Mouse (Mus musculus) ES-E14 (cell line): ENCODE results near the gene Crat. TPM values are rescaled to one million over a fixed set of nuclear protein-coding genes. Genes with fewer than 3 reads are reported as not detected.

Source experiments
- DNase-seq: peaks from one replicate; pipeline ENCODE4 v3.0.0-alpha.2; 2013; ENCODE audit warnings: low read depth, low spot score
- H3K27ac ChIP-seq: 2 replicates; pipeline ENCODE4 v1.5.1; 2012; ENCODE audit warnings: low read depth, mild to moderate bottlenecking, low read length, moderate library complexity, mixed read lengths; ENCODE audit not compliant: poor library complexity, insufficient read depth, severe bottlenecking
- H3K36me3 ChIP-seq: 2 replicates; pipeline ENCODE4 v1.6.1; 2012; ENCODE audit warnings: mild to moderate bottlenecking, low read length, moderate library complexity, mixed read lengths; ENCODE audit not compliant: control insufficient read depth, poor library complexity, insufficient read depth, severe bottlenecking
- H3K4me1 ChIP-seq, 2 experiments: fragments of 150-350 bp in 1 of 2; sonication (generic) in 1 of 2; 2 replicates each; pipeline ENCODE4 v1.6.1; 2012; ENCODE audit warnings: low read length in 2 of 2, mild to moderate bottlenecking in 1 of 2, mixed read lengths in 1 of 2; ENCODE audit not compliant: control insufficient read depth in 2 of 2, insufficient read depth in 2 of 2, poor library complexity in 1 of 2
- H3K4me3 ChIP-seq, 2 experiments: fragments of 150-350 bp in 1 of 2; sonication (generic) in 1 of 2; 2 replicates each; pipeline ENCODE4 v1.5.1; 2012; ENCODE audit warnings: low read length in 2 of 2, low read depth in 1 of 2, mild to moderate bottlenecking in 1 of 2, mixed read lengths in 1 of 2; ENCODE audit not compliant: insufficient read depth in 1 of 2, poor library complexity in 1 of 2, severe bottlenecking in 1 of 2
- H3K9ac ChIP-seq: 2 replicates; pipeline ENCODE4 v1.6.1; 2012; ENCODE audit warnings: low read depth, mild to moderate bottlenecking, low read length, mixed read lengths; ENCODE audit not compliant: poor library complexity, insufficient read depth, severe bottlenecking
- H3K9me3 ChIP-seq: fragments of 150-350 bp; sonication (generic); 2 replicates; pipeline ENCODE4 v1.6.1; 2012; ENCODE audit warnings: low read depth, mild to moderate bottlenecking, low read length; ENCODE audit not compliant: control insufficient read depth, insufficient read depth
- CHD2 ChIP-seq: IDR thresholded peaks from 2 replicates; pipeline ENCODE4 v1.6.1; 2014; ENCODE audit warnings: mild to moderate bottlenecking, low read depth, low read length, inconsistent platforms
- HCFC1 ChIP-seq: IDR thresholded peaks from 2 replicates; pipeline ENCODE4 v1.6.1; 2012; ENCODE audit warnings: low read length, inconsistent platforms, borderline replicate concordance; ENCODE audit not compliant: insufficient read depth
- MAFK ChIP-seq: IDR thresholded peaks from 2 replicates; pipeline ENCODE4 v1.6.1; 2014; ENCODE audit warnings: mild to moderate bottlenecking, low read depth, low read length, inconsistent platforms; ENCODE audit not compliant: insufficient read depth
- ZC3H11A ChIP-seq: IDR thresholded peaks from 2 replicates; pipeline ENCODE4 v1.6.1; 2012; ENCODE audit warnings: low read depth, mild to moderate bottlenecking, inconsistent platforms, low read length, borderline replicate concordance
- ZNF384 ChIP-seq: IDR thresholded peaks from 2 replicates; pipeline ENCODE4 v1.6.1; 2012; ENCODE audit warnings: low read depth, low read length, inconsistent platforms
- in situ Hi-C, 2 experiments: fragments of 600-800 bp; cut with MboI; formaldehyde crosslinking; loops; one replicate each; pipeline ENCODE4 v1.15.1; 2025; ENCODE audit warnings: low sequenced_read_pairs in 2 of 2, inconsistent platforms in 1 of 2; ENCODE audit not compliant: unreplicated experiment in 2 of 2
- total RNA-seq: library from RNA; depleted of rRNA; stranded (reverse); fragments of 300-350 nt; gene quantifications from 2 replicates; pipeline ENCODE4 v1.2.3, GENCODE M21; 2012

Gene Crat
- total RNA-seq, 1 experiment = 5.8 TPM

DNA sequence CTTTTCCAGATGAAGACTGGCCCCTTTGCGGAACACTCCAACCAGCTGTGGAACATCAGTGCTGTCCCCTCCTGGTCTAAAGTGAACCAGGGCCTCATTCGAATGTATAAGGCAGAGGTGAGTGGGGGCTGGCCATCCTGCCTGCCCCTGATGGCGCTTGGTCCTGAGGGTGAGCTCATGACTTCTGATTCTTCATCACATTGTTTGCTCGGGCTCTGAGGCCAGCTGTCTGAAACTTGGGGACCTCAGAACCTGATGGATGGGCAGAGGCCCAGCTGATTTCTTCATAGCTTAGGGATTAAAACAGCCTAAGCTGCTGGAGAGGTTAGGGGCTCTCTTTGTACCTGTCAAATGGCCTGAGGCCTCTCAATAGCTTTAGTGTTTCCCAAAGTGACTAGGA, 27.7 kb upstream of the Crat start:
- no peak overlapping the region for H3K27ac ChIP-seq
- no peak overlapping the region for H3K4me3 ChIP-seq
- peaks cover 31% of the 10 kb centered on the region for H3K36me3 ChIP-seq
- in situ Hi-C loops = no loop called here
- no peak for DNase-seq
- H3K4me1 ChIP-seq = peaks cover 10 to 35% of the 10 kb centered on the region in 2 experiments
- H3K9me3 ChIP-seq = no peaks in the 10 kb centered on the region
- peak overlapping the region; percentile 6; the same call in 1 of the 2 replicates for H3K9ac ChIP-seq
- TF ChIP-seq HCFC1 (no peak), CHD2 (no peak), ZNF384 (no peak), MAFK (no peak), ZC3H11A (no peak)

DNA sequence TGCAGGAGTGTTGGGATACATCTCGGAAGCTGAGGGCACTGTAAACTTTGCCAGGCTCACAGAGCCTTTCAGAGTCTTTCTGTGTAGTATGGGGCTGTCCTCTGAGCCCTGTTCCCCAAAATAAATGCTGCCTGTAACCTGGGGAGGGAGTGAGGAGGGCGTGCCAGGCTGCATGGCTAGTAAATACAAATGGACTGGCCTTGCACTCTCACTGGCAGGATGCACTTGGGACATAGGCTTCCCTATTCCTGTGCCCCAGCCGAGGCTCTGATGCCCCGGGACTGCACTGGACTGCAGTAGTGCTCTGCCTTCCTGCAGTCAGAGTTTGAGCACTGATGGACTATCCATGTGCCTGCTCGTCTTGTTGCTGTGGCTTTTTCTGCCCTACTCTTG, 26.9 kb upstream of the Crat start:
- Histone ChIP-seq H3K4me1 (peaks cover 10 to 34% of the 10 kb centered on the region in 2 experiments), H3K36me3 (peaks cover 39% of the 10 kb centered on the region), H3K4me3 (peak overlapping the region; percentile 52 to 61; a peak in 3 of 4 replicates), H3K9ac (peak overlapping the region; percentile 59; the same call in 1 of the 2 replicates), H3K9me3 (no peaks in the 10 kb centered on the region), H3K27ac (peak overlapping the region; percentile 92)
- TF ChIP-seq ZNF384 (no peak), MAFK (no peak), HCFC1 (no peak), ZC3H11A (no peak), CHD2 (no peak)
- no peak for DNase-seq
- in situ Hi-C loops = no loop called here

DNA sequence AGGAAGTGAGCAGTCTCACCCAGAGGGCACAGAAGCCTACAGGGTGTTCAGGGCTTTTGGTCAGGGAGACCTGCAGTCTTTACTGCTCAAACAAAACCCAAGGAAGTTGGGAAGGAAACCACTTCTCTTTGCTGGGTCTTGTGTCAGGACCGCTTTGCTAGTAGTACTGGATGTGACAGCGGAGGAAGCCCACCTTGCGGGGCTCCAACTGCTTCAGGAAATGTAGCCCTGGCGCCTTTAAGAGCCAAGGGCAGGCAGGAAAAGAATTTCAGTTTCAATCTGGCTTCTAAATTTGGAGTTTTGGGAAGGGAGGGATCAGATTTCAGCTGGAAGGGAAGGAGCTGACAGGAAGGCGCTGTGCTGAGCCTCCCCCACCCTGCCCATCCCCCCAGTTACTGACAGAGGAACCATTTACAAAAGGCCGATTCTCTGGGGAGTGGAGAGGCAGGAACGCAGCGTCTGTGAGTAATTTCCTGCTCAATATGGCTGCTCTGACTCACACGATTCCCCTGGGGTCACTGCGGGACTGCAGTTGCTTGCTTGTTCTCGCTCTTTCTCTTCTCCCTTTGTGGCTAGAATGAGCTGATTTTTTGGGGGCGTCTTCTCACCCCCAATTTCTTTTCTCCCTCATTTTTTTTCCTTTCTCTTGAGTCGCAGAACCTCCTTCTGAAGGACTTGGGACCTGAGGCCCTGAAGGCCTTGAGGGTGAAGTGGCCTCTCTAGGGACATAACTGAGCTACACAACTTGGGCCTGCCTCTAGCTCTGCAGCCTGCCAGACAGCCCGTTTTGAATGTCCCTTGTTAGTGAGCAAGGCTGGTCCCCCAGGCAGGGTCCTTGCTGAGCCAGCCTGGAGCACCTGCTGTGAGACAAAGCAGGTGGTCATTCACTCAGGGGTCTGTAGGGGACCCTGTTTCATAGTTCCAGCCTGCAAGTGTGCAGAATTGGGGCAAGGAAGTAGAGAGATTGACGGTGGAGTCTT, 26.2 kb upstream of the Crat start:
- H3K36me3 ChIP-seq = peaks cover 43% of the 10 kb centered on the region
- H3K27ac ChIP-seq = peak overlapping the region; percentile 92
- peak overlapping the region; percentile 59 for H3K9ac ChIP-seq
- TF ChIP-seq CHD2 (peak; percentile 90), HCFC1 (peak; percentile 85), ZC3H11A (no peak), MAFK (no peak)
- in situ Hi-C loops = no loop called here
- H3K4me1 ChIP-seq = peaks cover 10 to 31% of the 10 kb centered on the region in 2 experiments
- peak overlapping the region; percentile 52 to 61 for H3K4me3 ChIP-seq
- DNase-seq = peak; percentile 86
- no peaks in the 10 kb centered on the region for H3K9me3 ChIP-seq

DNA sequence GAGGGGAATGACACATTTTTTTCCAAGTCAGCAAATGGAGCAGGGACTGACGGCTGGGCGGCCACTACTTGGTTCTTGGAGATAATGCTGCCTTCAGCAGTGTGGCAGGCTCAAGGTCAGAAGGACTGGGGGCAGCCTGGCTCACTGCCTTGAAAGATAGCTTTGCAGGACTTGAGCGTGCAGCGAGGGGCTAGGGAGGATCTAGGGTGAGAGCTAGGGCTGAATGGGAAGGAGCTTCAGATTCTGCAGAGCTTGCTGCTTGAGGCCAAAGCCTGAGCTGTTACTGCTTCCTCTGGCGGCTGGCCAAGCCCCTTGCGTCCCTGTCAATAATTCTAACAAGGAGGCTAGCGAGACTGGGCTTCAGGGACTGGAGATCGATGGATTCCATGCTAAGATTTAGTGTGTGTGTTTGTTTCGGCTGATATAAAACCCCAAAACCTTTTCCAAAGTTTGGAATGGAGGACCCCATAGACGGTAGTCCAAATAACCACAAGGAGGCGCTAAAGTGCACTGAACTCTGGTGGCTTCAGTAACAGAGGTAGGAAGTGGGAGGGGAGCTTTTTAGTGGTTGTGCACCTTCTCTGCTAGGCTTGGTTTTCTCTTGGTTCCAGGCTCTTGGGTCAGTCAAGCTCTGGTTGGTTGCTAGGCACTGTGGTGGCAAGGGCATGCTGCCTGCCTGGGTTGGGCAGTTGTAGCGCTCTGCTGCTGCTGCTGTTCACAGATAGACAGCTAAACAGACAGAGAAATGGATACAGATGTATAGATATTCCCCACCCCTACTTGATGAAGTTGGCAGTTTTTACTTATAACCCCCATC, 25.3 kb upstream of the Crat start:
- Histone ChIP-seq H3K36me3 (peaks cover 44% of the 10 kb centered on the region), H3K27ac (peak overlapping the region; percentile 90), H3K4me3 (peak overlapping the region in 1 of 2 experiments; percentile 11; a peak in 2 of 4 replicates), H3K4me1 (peaks cover 12 to 23% of the 10 kb centered on the region in 2 experiments), H3K9me3 (no peaks in the 10 kb centered on the region), H3K9ac (peak overlapping the region; percentile 53; the same call in 1 of the 2 replicates)
- peak; percentile 77 for DNase-seq
- TF ChIP-seq ZC3H11A = peak; percentile 55; the same call in 1 of the 2 replicates
- no peak for TF ChIP-seq ZNF384
- in situ Hi-C loops = no loop called here
